Mouse (Mus musculus) midbrain, embryonic 14.5 days (tissue): ENCODE measurements around the gene Trip4. TPM values are rescaled to one million over a fixed set of nuclear protein-coding genes. Genes with fewer than 3 reads are reported as not detected.

ENCODE experiments used
- ATAC-seq: fragments of 200-750 bp; cut with Nextera tagmentation; 2 replicates; pipeline ENCODE4 v1.8.0; 2017; ENCODE audit warnings: moderate number of reproducible peaks, moderate library complexity; ENCODE audit not compliant: low FRiP score, low TSS enrichment
- DNase-seq: peaks from one replicate; pipeline ENCODE4 v3.0.0-alpha.2; 2015
- H3K27ac ChIP-seq: fragments of 300-500 bp; sonication (generic); replicated peaks from 2 replicates; pipeline ENCODE4 v1.5.1; 2014; ENCODE audit warnings: mild to moderate bottlenecking, low read depth, low read length, moderate library complexity
- H3K27me3 ChIP-seq: fragments of 300-500 bp; sonication (generic); 2 replicates; pipeline ENCODE4 v1.6.1; 2014; ENCODE audit warnings: low read length, control low read depth, mixed read lengths; ENCODE audit not compliant: control insufficient read depth, insufficient read depth
- H3K36me3 ChIP-seq: fragments of 300-500 bp; sonication (generic); 2 replicates; pipeline ENCODE4 v1.6.1; 2014; ENCODE audit warnings: low read length, control low read depth; ENCODE audit not compliant: control insufficient read depth, insufficient read depth
- H3K4me1 ChIP-seq: fragments of 300-500 bp; sonication (generic); 2 replicates; pipeline ENCODE4 v1.6.1; 2014; ENCODE audit warnings: mild to moderate bottlenecking, antibody characterized with exemption, low read length, control low read depth; ENCODE audit not compliant: control insufficient read depth, insufficient read depth
- H3K4me2 ChIP-seq: fragments of 300-500 bp; sonication (generic); 2 replicates; pipeline ENCODE4 v1.6.1; 2014; ENCODE audit warnings: mild to moderate bottlenecking, low read length, moderate library complexity
- H3K4me3 ChIP-seq: fragments of 300-500 bp; sonication (generic); replicated peaks from 2 replicates; pipeline ENCODE4 v1.5.1; 2014; ENCODE audit warnings: low read depth, low read length
- H3K9ac ChIP-seq: fragments of 300-500 bp; sonication (generic); replicated peaks from 2 replicates; pipeline ENCODE4 v1.6.1; 2014; ENCODE audit warnings: mild to moderate bottlenecking, low read length, moderate library complexity
- H3K9me3 ChIP-seq: fragments of 300-500 bp; sonication (generic); 2 replicates; pipeline ENCODE4 v1.6.1; 2016; ENCODE audit warnings: low read length, control low read depth, mixed read lengths; ENCODE audit not compliant: control insufficient read depth
- WGBS: fragments of 180-500 bp; shearing (Covaris S2); extraction: QIAGEN DNeasy Blood & Tissue Kit; methylation state at CpG from one replicate; pipeline ENCODE4 v1.1.7; 2014; 5-methylcytosine and 5-hydroxymethylcytosine counted together
- polyA plus RNA-seq: library from polyadenylated mRNA; unstranded; fragments of >200 nt; fragmentation: Nextera tagmentation; extraction: Ambion mirVana; gene quantifications from 2 replicates; pipeline ENCODE4 v1.2.1, GENCODE M21; 2014

Gene Trip4
- polyA plus RNA-seq, 1 experiment from 2014 or later, result 38.8 TPM

DNA sequence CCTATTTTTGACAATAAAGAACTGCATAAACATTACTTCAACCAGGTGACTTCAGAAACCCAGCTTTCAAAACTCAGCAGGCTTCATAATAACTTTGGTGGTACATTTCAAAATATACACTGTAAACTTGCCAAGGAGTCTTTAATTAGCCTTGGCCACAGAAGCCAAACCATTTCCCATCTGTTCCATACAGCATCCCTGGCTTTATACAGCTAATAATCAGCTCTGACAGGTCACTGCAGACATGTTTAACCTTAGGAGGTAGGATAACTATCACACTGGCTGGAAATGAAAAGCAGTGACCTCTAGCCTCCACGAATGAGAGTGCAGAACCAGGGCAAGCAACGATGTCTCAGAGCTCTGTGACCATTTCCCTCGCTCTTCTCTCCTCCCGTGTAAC, 108.8 kb downstream of the Trip4 start:
- Histone ChIP-seq H3K9me3 (no peaks in the 10 kb centered on the region), H3K27ac (no peak overlapping the region), H3K4me3 (no peak overlapping the region), H3K9ac (no peak overlapping the region), H3K4me2 (no peak overlapping the region), H3K36me3 (peaks cover 5% of the 10 kb centered on the region; the same call in 1 of the 2 replicates), H3K4me1 (0 out of 2 replicates have a peak, but pooled peaks cover 1% of the 10 kb centered on the region), H3K27me3 (no peaks in the 10 kb centered on the region)
- no peak for ATAC-seq
- no peak for DNase-seq
- WGBS, result 80% methylated on average over 4 of the region's 4 CpGs

- no peaks in the 10 kb centered on the region for H3K9me3 ChIP-seq
- ATAC-seq, result no peak
- H3K36me3 ChIP-seq, result peaks cover 15% of the 10 kb centered on the region; the same call in 1 of the 2 replicates
- 96% methylated on average over 2 of the region's 2 CpGs for WGBS
- H3K27me3 ChIP-seq, result no peaks in the 10 kb centered on the region
- no peak for DNase-seq
- H3K4me2 ChIP-seq, result no peak overlapping the region
- H3K27ac ChIP-seq, result no peak overlapping the region
- no peak overlapping the region for H3K9ac ChIP-seq
- H3K4me3 ChIP-seq, result no peak overlapping the region
- peaks cover 28% of the 10 kb centered on the region for H3K4me1 ChIP-seq
These were observed 112.9 kb downstream of the Trip4 start for GRCm38 (mm10) chr9:65795651-65796050.

- H3K9ac ChIP-seq, result no peak overlapping the region
- no peak overlapping the region for H3K27ac ChIP-seq
- H3K4me3 ChIP-seq, result no peak overlapping the region
- peaks cover 32% of the 10 kb centered on the region for H3K4me1 ChIP-seq
- ATAC-seq (no peak), DNase-seq (no peak)
- WGBS, result 74% methylated on average over 7 of the region's 7 CpGs
- H3K36me3 ChIP-seq, result peaks cover 15% of the 10 kb centered on the region; the same call in 1 of the 2 replicates
- no peak overlapping the region for H3K4me2 ChIP-seq
- H3K9me3 ChIP-seq, result no peaks in the 10 kb centered on the region
- H3K27me3 ChIP-seq, result no peaks in the 10 kb centered on the region
These were observed 114.3 kb downstream of the Trip4 start for GRCm38 (mm10) chr9:65794313-65794712.

GRCm38 (mm10) chr9:65793506-65793905, 115.1 kb downstream of the Trip4 start:
- H3K27me3 ChIP-seq, result no peaks in the 10 kb centered on the region
- H3K4me2 ChIP-seq, result no peak overlapping the region
- no peak overlapping the region for H3K4me3 ChIP-seq
- no peak overlapping the region for H3K9ac ChIP-seq
- H3K4me1 ChIP-seq, result peaks cover 32% of the 10 kb centered on the region
- peaks cover 15% of the 10 kb centered on the region; the same call in 1 of the 2 replicates for H3K36me3 ChIP-seq
- no peaks in the 10 kb centered on the region for H3K9me3 ChIP-seq
- ATAC-seq, result no peak
- 0 out of 2 replicates have a peak overlapping the region, but pooled peaks have one; percentile 32 for H3K27ac ChIP-seq
- no peak for DNase-seq
- 82% methylated on average over 3 of the region's 3 CpGs for WGBS

DNA sequence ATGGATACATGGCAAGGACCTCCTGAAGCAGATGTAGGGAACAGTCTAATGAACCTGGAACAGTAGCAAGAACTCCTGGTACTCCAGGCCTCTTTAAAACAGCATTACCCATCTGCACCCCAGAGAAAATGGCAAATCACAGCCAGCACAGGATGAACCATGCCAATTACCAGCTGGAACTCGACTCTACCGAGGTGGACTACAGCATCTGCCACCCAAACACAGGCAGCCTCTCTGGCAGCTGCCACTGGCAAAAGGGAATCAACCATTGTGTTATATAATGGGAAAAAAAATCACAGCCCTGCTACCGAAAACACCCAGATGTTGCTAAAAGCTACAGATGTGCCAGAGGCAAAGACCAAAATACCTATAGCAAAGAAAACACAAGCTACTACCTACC, 115.5 kb downstream of the Trip4 start:
- Histone ChIP-seq H3K9me3 (no peaks in the 10 kb centered on the region), H3K36me3 (peaks cover 15% of the 10 kb centered on the region; the same call in 1 of the 2 replicates), H3K4me3 (no peak overlapping the region), H3K4me1 (peaks cover 36% of the 10 kb centered on the region), H3K27ac (no peak overlapping the region; the same call in 1 of the 2 replicates), H3K27me3 (no peaks in the 10 kb centered on the region), H3K9ac (no peak overlapping the region), H3K4me2 (no peak overlapping the region)
- DNase-seq (no peak), ATAC-seq (no peak)
- 65% methylated on average over 3 of the region's 3 CpGs for WGBS

DNA sequence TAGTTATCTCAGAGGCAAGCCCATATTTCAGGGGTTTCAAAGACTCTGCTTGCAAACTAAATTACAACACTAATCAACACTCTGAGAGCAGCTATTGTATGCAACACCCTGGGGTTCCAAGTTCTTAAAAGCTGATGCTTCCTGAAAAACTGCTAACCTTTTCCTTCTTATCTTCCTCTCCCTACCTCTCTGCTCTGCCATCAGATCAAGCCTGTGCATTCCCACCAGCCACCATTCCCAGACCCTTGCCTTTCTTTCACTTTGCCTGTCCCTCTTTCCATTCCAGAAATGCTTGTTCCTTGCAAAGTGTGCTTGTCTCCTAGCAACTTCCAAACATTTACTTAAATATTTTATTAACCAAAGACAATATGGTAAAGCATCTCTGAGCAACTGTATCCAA, 116.7 kb downstream of the Trip4 start:
- no peak overlapping the region for H3K4me2 ChIP-seq
- no peaks in the 10 kb centered on the region for H3K9me3 ChIP-seq
- peaks cover 48% of the 10 kb centered on the region for H3K4me1 ChIP-seq
- peaks cover 15% of the 10 kb centered on the region; the same call in 1 of the 2 replicates for H3K36me3 ChIP-seq
- DNase-seq, result no peak
- ATAC-seq, result no peak
- H3K27ac ChIP-seq, result no peak overlapping the region
- H3K9ac ChIP-seq, result no peak overlapping the region
- H3K27me3 ChIP-seq, result no peaks in the 10 kb centered on the region
- no peak overlapping the region for H3K4me3 ChIP-seq

DNA sequence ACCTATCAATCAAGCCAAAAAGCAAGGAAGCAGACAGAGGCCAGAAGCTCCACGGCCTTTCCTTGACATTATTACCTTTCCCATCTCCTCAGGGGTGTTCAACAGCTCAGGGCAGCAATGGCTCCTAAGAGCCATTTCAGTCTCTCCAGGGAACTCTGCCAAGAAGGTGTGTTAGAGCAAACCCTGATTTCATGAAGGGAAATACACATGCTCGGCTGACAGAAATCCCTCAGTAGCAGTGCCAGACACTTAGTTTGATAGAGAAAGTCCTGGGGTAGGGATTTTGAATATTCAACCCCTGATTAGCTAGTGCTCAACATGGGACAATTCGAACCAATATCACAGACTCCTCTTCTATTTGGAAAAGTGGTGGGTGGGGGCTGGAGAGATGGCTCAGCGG, 117.5 kb downstream of the Trip4 start:
- H3K27ac ChIP-seq, result 0 out of 2 replicates have a peak overlapping the region, but pooled peaks have one; percentile 26
- H3K4me3 ChIP-seq, result no peak overlapping the region
- no peaks in the 10 kb centered on the region for H3K27me3 ChIP-seq
- ATAC-seq (no peak), DNase-seq (no peak)
- H3K36me3 ChIP-seq, result peaks cover 15% of the 10 kb centered on the region; the same call in 1 of the 2 replicates
- 78% methylated on average over 4 of the region's 4 CpGs for WGBS
- H3K4me2 ChIP-seq, result no peak overlapping the region
- H3K9ac ChIP-seq, result no peak overlapping the region
- peaks cover 51% of the 10 kb centered on the region for H3K4me1 ChIP-seq
- no peaks in the 10 kb centered on the region for H3K9me3 ChIP-seq

GRCm38 (mm10) chr9:65789788-65790187, 118.8 kb downstream of the Trip4 start:
- Histone ChIP-seq H3K27ac (no peak overlapping the region), H3K4me3 (no peak overlapping the region), H3K9me3 (no peaks in the 10 kb centered on the region), H3K36me3 (peaks cover 10% of the 10 kb centered on the region; the same call in 1 of the 2 replicates), H3K9ac (no peak overlapping the region), H3K4me1 (peaks cover 53% of the 10 kb centered on the region), H3K27me3 (no peaks in the 10 kb centered on the region), H3K4me2 (no peak overlapping the region)
- ATAC-seq, result no peak
- no peak for DNase-seq
- WGBS, result 97% methylated on average over 3 of the region's 3 CpGs

GRCm38 (mm10) chr9:65788556-65788955, 120.0 kb downstream of the Trip4 start:
- ATAC-seq (no peak), DNase-seq (no peak)
- Histone ChIP-seq H3K27me3 (no peaks in the 10 kb centered on the region), H3K4me2 (no peak overlapping the region), H3K9me3 (no peaks in the 10 kb centered on the region), H3K9ac (no peak overlapping the region), H3K4me1 (peaks cover 46% of the 10 kb centered on the region), H3K36me3 (peaks cover 3% of the 10 kb centered on the region; the same call in 1 of the 2 replicates), H3K4me3 (no peak overlapping the region), H3K27ac (0 out of 2 replicates have a peak overlapping the region, but pooled peaks have one; percentile 8)
- 80% methylated on average over 4 of the region's 4 CpGs for WGBS
